Mouse (Mus musculus): ENCODE measurements around the gene Chaf1b.

The Chaf1b gene

DNA sequence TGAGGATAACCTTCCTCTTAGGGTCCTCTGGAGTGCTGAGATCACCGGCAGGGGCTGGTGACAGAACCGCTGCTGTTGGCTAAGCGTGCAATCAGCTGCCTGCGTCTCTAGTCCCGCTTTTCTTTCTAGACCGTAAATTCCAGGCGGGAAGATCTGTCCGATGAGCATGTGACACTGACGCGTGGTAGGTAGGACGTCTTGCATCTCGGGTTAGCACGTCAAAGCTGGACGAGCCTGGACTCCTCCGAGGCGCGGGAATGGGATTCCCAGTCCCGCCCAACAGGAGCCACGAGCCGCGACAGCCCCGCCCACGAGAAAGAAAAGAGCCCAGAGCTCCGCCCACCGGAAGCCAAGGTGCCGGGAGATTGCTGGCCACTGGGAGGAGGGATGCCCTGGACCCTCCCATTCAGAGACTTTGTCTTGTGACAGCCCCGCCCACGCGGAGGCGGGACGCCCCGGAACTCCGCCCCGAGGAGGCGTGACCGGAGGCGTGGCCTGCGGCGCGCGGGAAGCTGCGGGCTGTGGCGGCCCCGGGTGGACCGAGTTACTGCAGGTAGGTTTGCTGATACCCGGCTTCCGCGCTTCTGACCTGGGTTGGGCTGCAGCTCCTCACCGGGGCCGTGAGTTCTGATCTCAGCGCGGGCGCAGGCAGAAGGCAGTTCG, at the start of gene Chaf1b:
Chaf1b (plus strand) TSS at position 479 of the 663 bp plus-strand sequence.
- DNase-seq = peak; percentile 99

- no peak for DNase-seq
Measured at GRCm38 (mm10) chr16:93834076-93834475, 49.6 kb upstream of the Chaf1b start.

- DNase-seq = no peak
Measured at GRCm38 (mm10) chr16:93839049-93839448, 44.7 kb upstream of the Chaf1b start.

DNA sequence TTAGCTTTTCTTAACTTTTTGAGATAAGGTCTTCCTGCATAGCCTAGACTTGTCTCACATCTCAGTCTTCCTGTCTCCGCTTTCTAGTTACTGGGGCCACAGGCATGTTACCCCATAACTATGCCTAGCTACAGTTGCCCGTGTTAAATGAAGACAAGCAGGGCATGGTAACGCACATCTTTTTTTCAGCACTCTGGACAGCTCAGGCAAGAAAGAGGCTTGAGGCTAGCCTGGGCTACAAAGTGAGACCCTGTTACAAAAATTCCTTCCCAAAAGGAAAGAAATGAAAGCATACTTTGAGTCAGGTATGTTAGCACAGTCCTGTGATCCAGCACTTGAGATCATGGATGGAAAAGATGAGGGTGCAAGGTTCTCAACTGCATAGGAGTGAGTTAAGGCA, 33.2 kb upstream of the Chaf1b start:
- DNase-seq = no peak

- no peak for DNase-seq
Measured at GRCm38 (mm10) chr16:93859967-93860366, 23.7 kb upstream of the Chaf1b start.

DNA sequence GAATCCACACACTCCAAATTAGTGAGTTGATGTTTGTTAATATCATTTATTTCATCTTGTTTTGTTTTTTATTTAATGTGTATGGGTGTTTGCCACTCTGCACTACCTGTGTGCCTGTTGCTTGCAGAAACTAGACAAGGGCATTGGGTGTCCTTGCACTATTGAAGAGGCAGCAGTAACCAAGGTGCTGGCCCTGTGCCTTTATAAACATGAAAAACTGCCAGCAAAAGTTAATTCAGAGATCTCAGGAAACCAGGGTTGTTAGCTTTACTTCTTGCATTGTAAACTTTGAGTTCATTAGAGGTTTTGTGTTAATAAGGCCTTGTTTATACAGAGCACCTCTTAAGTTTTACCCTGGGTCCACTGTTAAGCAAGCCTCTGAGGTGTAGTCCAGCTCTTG, 23.0 kb upstream of the Chaf1b start:
- no peak for DNase-seq

GRCm38 (mm10) chr16:93874841-93875240, 8.9 kb upstream of the Chaf1b start:
- DNase-seq = no peak

- no peak for DNase-seq
Measured at GRCm38 (mm10) chr16:93877612-93878380, 5.9 kb upstream of the Chaf1b start.

- DNase-seq = peak; percentile 64
Measured at GRCm38 (mm10) chr16:93884086-93884721, 503 bp downstream of the Chaf1b start.

DNA sequence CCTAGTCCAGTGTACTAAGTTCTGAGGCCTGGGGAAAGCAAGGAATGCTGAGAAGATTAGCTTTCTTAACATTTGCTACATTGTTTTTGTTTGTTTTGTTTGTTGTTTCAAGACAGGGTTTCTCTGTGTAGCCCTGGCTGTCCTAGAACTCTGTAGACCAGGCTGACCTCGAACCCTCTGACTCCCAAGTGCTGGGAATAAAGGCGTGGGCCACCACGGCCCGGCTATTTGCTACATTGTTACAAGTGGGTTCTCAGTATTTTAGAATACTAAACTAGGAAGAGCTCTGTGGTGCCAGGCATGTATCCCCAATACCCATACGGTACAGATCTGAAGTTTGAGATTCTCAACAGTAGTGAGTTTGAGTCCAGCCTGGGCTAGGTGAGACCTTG, 1.0 kb downstream of the Chaf1b start:
- no peak for DNase-seq

DNA sequence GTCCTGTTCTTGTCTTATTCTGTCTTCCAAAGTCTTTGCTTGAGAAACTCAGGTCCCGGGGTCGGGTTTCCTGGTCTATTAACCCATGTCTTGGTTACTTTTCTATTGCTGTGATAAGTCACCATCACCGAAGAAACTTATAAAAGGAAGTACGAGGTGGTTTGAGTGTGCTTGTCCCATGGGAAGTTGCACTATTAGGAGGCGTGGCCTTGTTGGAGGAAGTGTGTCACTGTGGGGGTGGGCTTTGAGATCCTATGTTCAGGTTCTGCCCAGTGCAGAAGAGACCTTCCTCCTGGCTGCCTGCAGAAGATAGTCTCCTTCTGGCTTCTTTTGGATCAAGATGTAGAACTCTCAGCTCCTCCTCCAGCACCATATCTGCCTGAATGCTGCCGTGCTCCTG, 4.8 kb downstream of the Chaf1b start:
- no peak for DNase-seq

DNA sequence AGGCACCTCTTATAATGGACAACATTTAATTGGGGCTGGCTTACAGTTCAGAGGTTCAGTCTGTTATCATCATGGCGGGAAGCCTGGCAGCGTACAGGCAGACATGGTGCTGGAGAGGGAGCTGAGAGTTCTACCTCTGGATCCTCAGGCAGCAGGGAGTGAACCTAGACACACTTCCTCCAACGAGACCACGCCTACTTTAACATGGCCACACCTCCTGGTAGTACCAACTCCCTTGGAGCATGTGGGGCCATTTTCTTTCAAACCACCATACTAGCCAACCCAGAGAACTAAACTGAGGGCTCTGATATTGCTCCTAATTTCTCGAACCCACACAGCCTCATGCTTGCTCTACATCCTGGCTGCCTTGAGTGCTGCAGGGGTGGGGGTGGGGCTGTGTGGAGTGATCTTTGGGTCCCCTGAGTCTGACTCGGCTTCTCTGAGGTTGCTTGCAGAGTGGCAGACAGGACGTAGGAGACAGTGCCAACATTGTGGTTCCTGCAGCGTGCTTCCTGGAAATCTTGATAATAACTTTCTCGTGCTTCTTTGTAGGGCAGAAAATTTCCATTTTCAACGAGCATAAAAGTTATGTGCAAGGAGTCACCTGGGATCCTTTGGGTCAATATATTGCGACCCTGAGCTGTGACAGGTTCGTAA, 7.4 kb downstream of the Chaf1b start:
- no peak for DNase-seq

- no peak for DNase-seq
Measured at GRCm38 (mm10) chr16:93893285-93893684, 9.6 kb downstream of the Chaf1b start.

- DNase-seq = peak; percentile 38
Measured at GRCm38 (mm10) chr16:93903027-93903426, 19.3 kb downstream of the Chaf1b start.

DNA sequence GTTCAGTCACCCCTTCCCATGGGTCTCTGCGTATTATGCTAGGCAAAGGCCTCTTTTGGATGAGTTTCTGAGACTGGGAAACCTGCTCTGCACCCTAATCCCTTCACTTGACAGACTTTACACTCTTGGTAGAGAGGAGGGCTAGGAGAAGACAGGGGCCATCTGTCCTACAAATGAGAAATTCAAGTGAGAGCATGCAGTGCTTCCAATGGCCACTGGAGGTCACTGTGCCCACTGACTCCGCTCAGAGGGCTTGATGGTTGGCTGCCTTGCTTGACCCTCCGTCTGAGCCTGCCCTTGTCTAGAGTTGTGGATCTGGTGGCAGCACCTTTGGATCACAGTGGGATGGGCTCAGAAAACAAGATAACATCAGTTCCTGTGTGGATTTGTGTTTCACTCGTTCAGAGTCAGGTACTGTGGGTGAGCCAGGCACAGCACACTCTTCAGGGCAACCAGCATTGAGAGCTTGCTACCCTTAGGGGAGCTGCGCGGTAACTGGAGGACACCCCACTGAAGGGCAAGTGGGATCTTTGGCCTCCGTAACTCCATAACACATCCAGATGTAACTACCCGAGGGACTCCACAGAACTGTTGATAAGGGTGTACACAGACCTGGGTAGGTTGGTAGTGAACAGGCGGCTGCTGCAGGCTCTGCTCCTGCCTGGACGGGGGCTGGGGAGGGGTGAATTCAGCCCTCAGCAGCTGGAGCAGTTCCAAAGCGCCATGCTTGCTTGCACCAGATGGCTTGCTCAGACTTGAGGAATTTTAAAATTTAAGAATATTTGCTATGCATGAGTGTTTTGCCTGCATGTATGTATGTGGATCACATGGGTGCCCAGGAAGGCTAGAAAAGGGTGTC, 22.7 kb downstream of the Chaf1b start:
- peak; percentile 80 for DNase-seq

DNA sequence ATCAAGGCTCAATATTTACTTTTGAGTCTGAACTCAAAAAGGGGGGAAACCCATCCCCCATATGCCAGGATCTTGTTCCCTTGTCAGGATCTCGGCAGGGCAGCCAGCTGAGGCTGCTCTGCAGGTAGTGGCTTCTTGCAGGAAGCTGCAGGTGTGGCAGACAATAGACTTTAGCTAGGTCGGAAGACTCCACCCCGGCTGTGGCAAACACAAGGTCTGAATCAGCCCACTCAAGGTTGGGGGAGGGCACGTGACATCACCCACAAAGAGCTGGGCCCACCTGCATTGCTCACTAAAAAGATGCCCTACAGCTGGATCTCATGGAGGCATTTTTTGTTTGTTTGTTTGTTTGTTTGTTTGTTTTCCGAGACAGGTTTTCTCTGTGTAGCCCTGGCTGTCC, 24.1 kb downstream of the Chaf1b start:
- no peak for DNase-seq

GRCm38 (mm10) chr16:93908196-93908595, 24.5 kb downstream of the Chaf1b start:
- no peak for DNase-seq

- no peak for DNase-seq
Measured at GRCm38 (mm10) chr16:93909936-93910335, 26.2 kb downstream of the Chaf1b start.

- no peak for DNase-seq
Measured at GRCm38 (mm10) chr16:93910735-93911665, 27.3 kb downstream of the Chaf1b start.

- DNase-seq = no peak
Measured at GRCm38 (mm10) chr16:93912158-93912557, 28.5 kb downstream of the Chaf1b start.

DNA sequence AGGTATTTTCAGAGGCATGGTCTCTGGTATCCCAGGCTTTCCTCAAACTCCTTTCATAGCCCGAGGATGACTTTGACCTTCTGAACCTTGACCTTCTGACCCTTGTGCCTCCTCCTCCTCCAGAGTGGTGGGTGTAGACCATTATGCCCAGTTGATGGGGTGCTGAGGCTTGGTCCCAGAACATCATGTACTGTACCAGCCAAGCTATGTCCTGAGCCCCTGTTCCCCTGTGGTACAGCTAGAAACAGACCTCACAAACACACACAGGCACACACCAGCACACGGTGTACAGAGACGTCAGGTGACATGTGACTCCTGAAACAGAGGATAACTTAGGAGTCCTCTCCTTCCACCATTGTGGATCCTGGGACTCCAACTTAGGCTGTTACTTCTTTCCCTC, 29.1 kb downstream of the Chaf1b start:
- no peak for DNase-seq

Measured in retina, postnatal 1 day (tissue).